Mouse (Mus musculus) heart, embryonic 14.5 days (tissue): ENCODE results near the gene Fubp1. TPM values are rescaled to one million over a fixed set of nuclear protein-coding genes. Genes with fewer than 3 reads are reported as not detected.
A peak's percentile ranks its signal among the peaks of the same experiment; 100 is the strongest.

Experiments used
- ATAC-seq: fragments of 200-750 bp; cut with Nextera tagmentation; 2 replicates; pipeline ENCODE4 v1.8.0; 2017; ENCODE audit warnings: low read depth, moderate TSS enrichment; ENCODE audit not compliant: insufficient number of reproducible peaks, insufficient read depth, low FRiP score
- H3K27ac ChIP-seq, 2 experiments: fragments of 200-500 bp in 1 of 2; fragments of 300-500 bp in 1 of 2; sonication (generic) in 1 of 2; replicated peaks in 1 of 2; 2 replicates each; pipeline ENCODE4 v1.5.1; 2012 to 2014; ENCODE audit warnings: low read depth in 2 of 2, low read length in 2 of 2, control low read depth in 1 of 2, mild to moderate bottlenecking in 1 of 2, mixed read lengths in 1 of 2; ENCODE audit not compliant: control insufficient read depth in 1 of 2, insufficient read depth in 1 of 2
- H3K27me3 ChIP-seq: fragments of 300-500 bp; sonication (generic); 2 replicates; pipeline ENCODE4 v1.6.1; 2014; ENCODE audit warnings: mild to moderate bottlenecking, low read length, control low read depth; ENCODE audit not compliant: control insufficient read depth, insufficient read depth
- H3K36me3 ChIP-seq: fragments of 300-500 bp; sonication (generic); 2 replicates; pipeline ENCODE4 v1.6.1; 2014; ENCODE audit warnings: mild to moderate bottlenecking, control low read depth, low read length, mixed read lengths; ENCODE audit not compliant: control insufficient read depth, insufficient read depth
- H3K4me1 ChIP-seq, 2 experiments: fragments of 200-500 bp in 1 of 2; fragments of 300-500 bp in 1 of 2; sonication (generic) in 1 of 2; 2 replicates each; pipeline ENCODE4 v1.6.1; 2012 to 2014; ENCODE audit warnings: low read length in 2 of 2, control low read depth in 1 of 2, mixed read lengths in 1 of 2; ENCODE audit not compliant: control insufficient read depth in 2 of 2, insufficient read depth in 2 of 2
- H3K4me2 ChIP-seq: fragments of 300-500 bp; sonication (generic); 2 replicates; pipeline ENCODE4 v1.6.1; 2014; ENCODE audit warnings: mild to moderate bottlenecking, low read length
- H3K4me3 ChIP-seq, 2 experiments: fragments of 200-500 bp in 1 of 2; fragments of 300-500 bp in 1 of 2; sonication (generic) in 1 of 2; 2 replicates each; pipeline ENCODE4 v1.5.1; 2012 to 2014; ENCODE audit warnings: low read length in 2 of 2, mild to moderate bottlenecking in 2 of 2, control low read depth in 1 of 2, low read depth in 1 of 2, moderate library complexity in 1 of 2; ENCODE audit not compliant: control insufficient read depth in 1 of 2, insufficient read depth in 1 of 2
- H3K9ac ChIP-seq: fragments of 300-500 bp; sonication (generic); 2 replicates; pipeline ENCODE4 v1.6.1; 2014; ENCODE audit warnings: mild to moderate bottlenecking, low read length
- H3K9me3 ChIP-seq: fragments of 300-500 bp; sonication (generic); 2 replicates; pipeline ENCODE4 v1.6.1; 2016; ENCODE audit warnings: low read length, control low read depth; ENCODE audit not compliant: control insufficient read depth
- whole genome bisulfite sequencing: fragments of 180-500 bp; shearing (Covaris S2); extraction: QIAGEN DNeasy Blood & Tissue Kit; methylation state at CpG from one replicate; pipeline ENCODE4 v1.1.7; 2014; 5-methylcytosine and 5-hydroxymethylcytosine counted together
- polyA plus RNA-seq: library from polyadenylated mRNA; unstranded; fragments of >200 nt; fragmentation: Nextera tagmentation; extraction: Ambion mirVana; gene quantifications from 2 replicates; pipeline ENCODE4 v1.2.1, GENCODE M21; 2014

The Fubp1 gene
- polyA plus RNA-seq, 1 experiment from 2014 or later, result 113 TPM

- peak within 1 kb of the TSS; percentile 88 for H3K4me2 ChIP-seq
- H3K27ac ChIP-seq, result peak within 1 kb of the TSS; percentile 99 to 100
- no peaks in the 10 kb centered on the region for H3K27me3 ChIP-seq
- no peaks in the 10 kb centered on the region for H3K9me3 ChIP-seq
- H3K9ac ChIP-seq, result peak within 1 kb of the TSS; percentile 99
- WGBS, result 3% methylated on average over 13 of the region's 13 CpGs
- H3K4me3 ChIP-seq, result peak within 1 kb of the TSS; percentile 75 to 78
- ATAC-seq, result peak; percentile 19; the same call in 1 of the 2 replicates
- H3K4me1 ChIP-seq, result peaks cover 17 to 35% of the 10 kb centered on the region in 2 experiments
- peaks cover 16% of the 10 kb centered on the region; the same call in 1 of the 2 replicates for H3K36me3 ChIP-seq
These were observed 55.8 kb downstream of the Fubp1 start, which contains the start of gene Nexn for GRCm38 (mm10) chr3:152266036-152266421. Gene Nexn (minus strand): TSS chr3:152266350.

- Histone ChIP-seq H3K9ac (0 out of 2 replicates have a peak overlapping the region, but pooled peaks have one; percentile 38), H3K27ac (no peak overlapping the region), H3K36me3 (0 out of 2 replicates have a peak, but pooled peaks cover 4% of the 10 kb centered on the region), H3K9me3 (no peaks in the 10 kb centered on the region), H3K4me1 (peaks cover 23 to 34% of the 10 kb centered on the region in 2 experiments), H3K27me3 (no peaks in the 10 kb centered on the region), H3K4me2 (no peak overlapping the region), H3K4me3 (no peak overlapping the region)
- WGBS, result 84% methylated on average over 14 of the region's 14 CpGs
- ATAC-seq, result no peak
These were observed 57.9 kb downstream of the Fubp1 start for GRCm38 (mm10) chr3:152268099-152268498.

GRCm38 (mm10) chr3:152271071-152271710 is 61.0 kb downstream of the Fubp1 start:
- H3K27me3 ChIP-seq, result no peaks in the 10 kb centered on the region
- no peak overlapping the region for H3K9ac ChIP-seq
- no peak overlapping the region for H3K27ac ChIP-seq
- H3K4me2 ChIP-seq, result no peak overlapping the region
- no peaks in the 10 kb centered on the region for H3K9me3 ChIP-seq
- ATAC-seq, result no peak
- H3K4me3 ChIP-seq, result no peak overlapping the region
- peaks cover 8% of the 10 kb centered on the region for H3K36me3 ChIP-seq
- peaks cover 24 to 37% of the 10 kb centered on the region in 2 experiments for H3K4me1 ChIP-seq
- WGBS, result 79% methylated on average over 10 of the region's 10 CpGs

- Histone ChIP-seq H3K27me3 (no peaks in the 10 kb centered on the region), H3K4me2 (no peak overlapping the region), H3K9me3 (no peaks in the 10 kb centered on the region), H3K4me3 (no peak overlapping the region), H3K36me3 (peaks cover 14% of the 10 kb centered on the region), H3K9ac (no peak overlapping the region), H3K27ac (no peak overlapping the region), H3K4me1 (peaks cover 21 to 33% of the 10 kb centered on the region in 2 experiments)
- no peak for ATAC-seq
- WGBS, result 56% methylated on average over 6 of the region's 6 CpGs
These were observed 61.7 kb downstream of the Fubp1 start for GRCm38 (mm10) chr3:152271876-152272275.

GRCm38 (mm10) chr3:152272974-152273685 is 62.9 kb downstream of the Fubp1 start:
- ATAC-seq, result no peak; the same call in 1 of the 2 replicates
- H3K4me3 ChIP-seq, result no peak overlapping the region
- H3K4me1 ChIP-seq, result peaks cover 21 to 30% of the 10 kb centered on the region in 2 experiments
- no peak overlapping the region for H3K4me2 ChIP-seq
- peaks cover 14% of the 10 kb centered on the region for H3K36me3 ChIP-seq
- peak overlapping the region; percentile 25; the same call in 1 of the 2 replicates for H3K9ac ChIP-seq
- no peaks in the 10 kb centered on the region for H3K27me3 ChIP-seq
- no peaks in the 10 kb centered on the region for H3K9me3 ChIP-seq
- WGBS, result 54% methylated on average over 19 of the region's 20 CpGs
- peak overlapping the region; percentile 1 to 66; a peak in 3 of 4 replicates for H3K27ac ChIP-seq

- no peaks in the 10 kb centered on the region for H3K9me3 ChIP-seq
- no peaks in the 10 kb centered on the region for H3K27me3 ChIP-seq
- no peak overlapping the region for H3K27ac ChIP-seq
- WGBS, result 75% methylated on average over 8 of the region's 8 CpGs
- H3K4me3 ChIP-seq, result no peak overlapping the region
- H3K36me3 ChIP-seq, result peaks cover 14% of the 10 kb centered on the region
- no peak overlapping the region for H3K4me2 ChIP-seq
- no peak overlapping the region for H3K9ac ChIP-seq
- ATAC-seq, result no peak
- peaks cover 16 to 27% of the 10 kb centered on the region in 2 experiments for H3K4me1 ChIP-seq
These were observed 64.8 kb downstream of the Fubp1 start for GRCm38 (mm10) chr3:152275008-152275407.

GRCm38 (mm10) chr3:152276935-152277334 is 66.7 kb downstream of the Fubp1 start:
- Histone ChIP-seq H3K9me3 (no peaks in the 10 kb centered on the region), H3K4me1 (peaks cover 9 to 20% of the 10 kb centered on the region in 2 experiments), H3K27me3 (no peaks in the 10 kb centered on the region), H3K4me2 (no peak overlapping the region), H3K4me3 (no peak overlapping the region), H3K36me3 (peaks cover 22% of the 10 kb centered on the region), H3K9ac (no peak overlapping the region), H3K27ac (no peak overlapping the region)
- no peak for ATAC-seq
- WGBS, result 93% methylated on average over 3 of the region's 3 CpGs
